Mouse (Mus musculus) Muller cell, postnatal 12 days (primary cell): ENCODE data around the gene Btbd19.

Experiments
- DNase-seq: peaks from one replicate; pipeline ENCODE4 v3.0.0-alpha.2; 2015; ENCODE audit errors: inconsistent ontology term

Btbd19 gene

GRCm38 (mm10) chr4:117125348-117125909, at the start of gene Btbd19:
Gene Btbd19 (minus strand): TSS chr4:117125725.
- DNase-seq, result peak; percentile 65

DNA sequence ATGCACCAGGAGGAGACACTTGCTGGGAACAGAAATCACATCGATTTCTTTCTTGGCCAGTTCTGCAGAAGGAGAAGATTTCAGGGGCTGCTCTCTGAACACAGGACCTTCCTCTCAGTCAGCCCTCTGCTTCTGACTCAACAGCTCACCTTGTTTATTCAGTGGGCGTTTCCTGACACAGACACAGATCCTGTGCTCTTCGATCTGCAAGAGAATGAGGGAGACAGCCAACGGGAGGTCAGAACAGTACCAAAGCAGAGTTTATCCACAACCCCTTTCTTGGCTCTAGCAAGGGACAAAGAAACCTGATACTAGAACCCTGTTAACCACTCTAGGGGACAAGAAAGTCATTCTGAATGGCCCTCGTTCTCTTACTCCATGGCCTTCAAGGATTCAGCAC, 44.4 kb upstream of the Btbd19 start:
- no peak for DNase-seq

- DNase-seq, result no peak
Observed at GRCm38 (mm10) chr4:117161183-117161582, 35.7 kb upstream of the Btbd19 start.

- DNase-seq, result no peak
Observed at GRCm38 (mm10) chr4:117159666-117160065, 34.1 kb upstream of the Btbd19 start.

GRCm38 (mm10) chr4:117156372-117156771, 30.8 kb upstream of the Btbd19 start:
- no peak for DNase-seq

- peak; percentile 88 for DNase-seq
Observed at GRCm38 (mm10) chr4:117155792-117156355, 30.3 kb upstream of the Btbd19 start, which contains the start of gene Rps8. Gene Rps8 (minus strand): TSS chr4:117156243.

- DNase-seq, result peak; percentile 10
Observed at GRCm38 (mm10) chr4:117155020-117155791, 29.7 kb upstream of the Btbd19 start.

- no peak for DNase-seq
Observed at GRCm38 (mm10) chr4:117152714-117153113, 27.2 kb upstream of the Btbd19 start.

DNA sequence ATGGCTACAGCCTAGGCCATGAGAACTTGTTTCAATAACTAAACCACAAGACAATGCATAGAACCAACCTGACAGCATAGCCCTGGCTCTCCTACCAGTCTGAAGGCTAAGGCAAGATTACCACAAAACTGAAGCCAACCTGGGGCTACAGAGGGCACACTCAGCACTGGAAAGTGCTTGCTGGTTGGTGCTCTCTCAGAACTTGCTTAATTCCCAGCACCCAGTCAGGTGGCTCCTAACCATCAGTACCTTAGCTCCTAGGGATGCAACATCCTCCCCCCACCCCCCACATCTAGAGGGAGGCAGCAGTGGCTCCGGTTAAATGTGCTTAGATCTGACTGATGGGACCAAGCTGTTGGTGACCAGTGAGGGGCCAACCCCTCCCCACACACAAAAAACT, 25.9 kb upstream of the Btbd19 start:
- no peak for DNase-seq

DNA sequence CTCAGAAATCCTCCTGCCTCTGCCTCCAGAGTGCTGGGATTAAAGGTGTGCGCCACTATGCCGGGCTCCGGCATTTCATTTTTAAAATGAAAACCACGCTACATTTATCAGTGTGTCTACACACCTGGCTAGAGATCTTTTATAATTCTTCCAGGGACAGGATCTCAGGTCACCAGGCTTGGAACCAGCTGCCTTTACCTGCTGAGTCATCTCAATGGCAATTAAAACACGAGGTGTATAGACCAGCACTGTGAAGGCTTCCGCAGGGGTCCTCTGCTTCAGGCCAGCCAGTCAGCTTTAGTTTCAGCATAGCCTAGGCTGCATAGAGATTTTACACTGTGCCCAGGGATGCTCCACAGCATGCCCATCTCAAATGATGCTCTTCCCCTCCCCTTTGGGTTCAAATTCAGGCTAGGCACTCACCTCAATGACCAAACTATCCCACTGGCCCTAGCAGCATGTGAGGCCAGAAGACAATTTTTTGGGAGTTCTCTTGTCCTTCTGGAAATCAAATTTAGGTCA, 24.7 kb upstream of the Btbd19 start:
- no peak for DNase-seq

DNA sequence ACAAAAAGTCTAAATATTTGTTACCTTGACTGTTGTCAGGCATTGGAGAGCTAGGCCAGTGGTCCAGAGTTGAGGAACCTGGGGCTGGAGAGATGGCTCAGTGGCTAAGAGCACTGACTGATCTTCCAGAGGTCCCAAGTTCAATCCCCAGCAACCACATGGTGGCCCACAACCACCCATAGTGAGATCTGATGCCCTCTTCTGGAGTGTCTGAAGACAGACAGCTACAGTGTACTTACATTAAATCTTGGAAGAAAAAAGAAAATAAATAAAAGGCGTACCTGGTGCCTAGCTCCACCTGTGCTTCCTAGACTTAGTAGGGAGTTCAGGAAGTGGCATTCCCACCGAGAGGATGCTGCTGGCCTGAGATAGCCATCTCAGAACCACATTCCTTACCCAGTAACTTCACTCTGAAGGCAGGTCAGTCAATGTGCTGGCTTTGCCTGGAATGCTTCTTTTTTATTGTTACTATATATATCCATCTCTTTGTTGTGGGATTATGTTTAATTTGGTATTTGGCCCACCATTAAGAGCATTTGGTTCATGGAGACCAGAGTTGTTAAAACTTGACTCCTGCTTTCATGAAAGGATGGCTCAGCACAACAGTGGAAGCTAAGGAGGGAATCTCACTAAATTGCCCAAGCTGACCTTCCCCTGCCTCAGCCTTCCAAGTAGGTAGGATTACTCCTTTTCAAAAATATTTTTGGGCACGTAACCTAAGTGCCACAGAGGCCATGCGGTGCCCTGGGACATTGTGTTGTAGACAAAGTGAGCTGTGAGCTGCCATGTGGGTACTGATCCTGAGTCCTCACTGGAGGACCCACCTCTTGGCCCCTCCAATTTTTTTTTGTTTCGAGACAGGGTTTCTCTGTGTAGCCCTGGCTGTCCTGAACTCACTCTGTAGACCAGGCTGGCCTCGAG, 24.0 kb upstream of the Btbd19 start:
- no peak for DNase-seq

DNA sequence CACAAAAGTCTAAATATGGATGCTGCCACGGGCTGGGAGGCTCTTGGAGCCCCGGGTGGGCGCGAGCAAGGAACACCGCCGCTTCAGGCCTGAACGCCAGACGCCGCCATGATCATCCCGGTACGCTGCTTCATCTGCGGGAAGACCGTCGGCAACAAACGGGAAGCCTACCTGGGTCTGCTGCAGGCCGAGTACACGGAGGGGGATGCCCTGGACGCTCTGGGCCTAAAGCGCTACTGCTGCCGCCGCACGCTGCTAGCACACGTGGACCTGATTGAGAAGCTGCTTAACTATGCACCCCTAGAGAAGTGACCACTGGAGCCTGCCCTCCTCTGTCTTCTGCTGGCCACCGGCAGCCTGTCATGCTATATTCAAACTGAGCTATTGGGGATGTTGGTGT, 23.3 kb upstream of the Btbd19 start:
- no peak for DNase-seq

DNA sequence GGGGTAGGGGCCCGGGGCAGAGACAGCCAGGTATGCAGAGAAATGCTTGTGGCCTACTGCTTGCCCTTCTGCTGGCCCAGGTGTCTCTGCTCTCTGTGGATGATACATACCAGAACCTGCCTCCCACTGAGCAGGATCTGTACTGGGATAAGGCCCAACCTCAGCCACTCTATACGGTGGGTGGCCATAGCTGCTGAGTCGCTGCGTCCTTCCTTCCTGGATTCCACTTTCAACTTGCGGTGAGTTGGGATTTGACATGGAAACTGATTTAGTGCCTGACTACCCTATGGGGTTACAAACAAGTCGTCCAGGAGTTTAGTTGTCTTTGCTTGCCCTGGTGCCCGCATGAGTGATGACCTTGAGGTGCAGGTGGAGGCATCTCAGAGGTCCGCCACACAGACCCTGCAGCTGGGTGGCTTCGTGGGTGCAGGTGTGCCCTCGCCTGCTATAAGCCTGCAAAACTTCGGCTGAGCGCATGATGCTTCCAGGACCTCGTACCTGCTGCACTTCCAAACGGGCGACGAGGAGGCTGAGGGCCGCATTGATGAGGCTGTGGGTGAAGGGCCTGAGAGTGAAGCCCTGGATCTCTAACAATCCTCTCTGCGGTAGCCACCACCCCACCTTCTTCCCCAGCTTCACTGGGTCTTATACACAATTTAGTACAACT, 22.7 kb upstream of the Btbd19 start:
- no peak for DNase-seq

GRCm38 (mm10) chr4:117146176-117146575, 20.7 kb upstream of the Btbd19 start:
- no peak for DNase-seq

DNA sequence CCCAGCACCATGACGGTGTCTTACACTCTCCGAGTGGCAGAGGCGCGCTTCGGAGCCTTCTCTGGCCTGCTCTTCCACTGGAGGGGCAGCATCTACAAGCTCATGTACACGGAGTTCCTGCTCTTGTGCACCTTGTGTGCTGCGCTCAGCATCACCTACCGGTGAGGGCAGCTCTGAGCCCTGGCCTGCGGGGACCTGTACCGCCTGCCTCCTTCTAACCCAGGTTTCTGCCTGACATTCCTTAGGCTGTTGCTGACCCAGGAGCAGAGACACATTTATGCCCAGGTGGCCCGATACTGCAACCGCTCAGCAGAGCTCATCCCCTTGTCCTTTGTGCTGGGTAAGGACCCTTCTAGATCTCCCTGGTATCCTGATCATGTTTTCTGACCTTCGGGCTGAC, 19.7 kb upstream of the Btbd19 start:
- DNase-seq, result no peak

- no peak for DNase-seq
Observed at GRCm38 (mm10) chr4:117143023-117143422, 17.5 kb upstream of the Btbd19 start.

DNA sequence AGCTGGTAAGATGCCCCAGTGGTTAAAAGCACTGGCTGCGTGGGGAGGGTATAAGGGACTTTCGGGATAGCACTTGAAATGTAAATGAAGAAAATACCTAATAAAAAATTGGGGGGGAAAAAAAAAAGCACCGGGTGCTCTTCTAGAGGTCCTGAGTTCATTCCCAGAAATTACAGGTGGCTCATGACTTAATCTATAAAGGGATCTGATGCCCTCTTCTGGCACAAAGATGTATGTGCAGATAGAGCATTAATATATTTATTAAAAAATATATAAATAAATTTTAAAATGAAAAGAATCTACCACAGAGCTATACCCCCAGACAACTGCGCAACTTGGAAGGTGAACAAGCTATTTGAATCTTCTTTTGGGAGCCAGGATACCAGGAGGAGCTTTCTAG, 15.1 kb upstream of the Btbd19 start:
- DNase-seq, result no peak

DNA sequence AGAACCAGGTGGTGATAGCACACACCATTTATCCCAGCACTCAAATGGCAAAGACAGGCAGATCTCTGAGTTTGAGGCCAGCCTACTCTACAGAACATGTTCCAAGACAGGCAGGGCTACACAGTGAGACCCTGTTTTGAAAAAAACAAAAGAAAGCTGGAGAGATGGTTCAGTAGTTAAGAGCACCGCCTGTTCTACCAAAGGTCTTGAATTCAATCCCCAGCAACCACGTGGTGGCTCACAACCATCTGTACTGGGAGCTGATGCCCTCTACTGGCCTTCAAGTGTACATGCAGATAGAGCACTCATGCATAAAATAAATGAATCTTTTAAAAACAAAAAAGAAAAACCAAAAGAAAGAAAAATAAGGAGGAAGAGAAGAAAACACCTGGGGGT, 13.7 kb upstream of the Btbd19 start:
- DNase-seq, result no peak

GRCm38 (mm10) chr4:117138295-117139216, 13.0 kb upstream of the Btbd19 start:
- no peak for DNase-seq

DNA sequence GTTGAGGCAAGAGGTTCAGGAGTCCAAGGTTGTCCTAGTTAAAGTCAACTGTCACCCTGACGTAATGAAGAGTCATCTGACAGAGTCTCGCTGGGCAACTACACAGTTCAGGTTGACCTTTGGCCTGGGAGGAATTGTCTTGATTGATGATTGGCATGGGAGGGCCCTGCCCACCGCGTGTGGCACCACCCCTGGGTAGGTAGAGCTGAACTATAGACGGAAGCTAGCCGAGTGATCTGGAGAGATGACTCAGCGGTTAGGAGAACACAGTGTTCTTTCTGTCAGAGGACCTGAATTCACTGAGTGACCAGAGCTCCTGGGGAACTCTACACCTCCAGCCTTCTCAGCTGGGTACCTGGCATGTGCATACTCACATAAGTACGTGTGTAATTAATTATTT, 10.5 kb upstream of the Btbd19 start:
- DNase-seq, result no peak
